Mouse (Mus musculus) right cerebral cortex, postnatal 25 days (tissue): ENCODE data around the gene Lmo7.

ENCODE experiments used
- DNase-seq: peaks from one replicate; pipeline ENCODE4 v3.0.0; 2022

Lmo7 gene

DNA sequence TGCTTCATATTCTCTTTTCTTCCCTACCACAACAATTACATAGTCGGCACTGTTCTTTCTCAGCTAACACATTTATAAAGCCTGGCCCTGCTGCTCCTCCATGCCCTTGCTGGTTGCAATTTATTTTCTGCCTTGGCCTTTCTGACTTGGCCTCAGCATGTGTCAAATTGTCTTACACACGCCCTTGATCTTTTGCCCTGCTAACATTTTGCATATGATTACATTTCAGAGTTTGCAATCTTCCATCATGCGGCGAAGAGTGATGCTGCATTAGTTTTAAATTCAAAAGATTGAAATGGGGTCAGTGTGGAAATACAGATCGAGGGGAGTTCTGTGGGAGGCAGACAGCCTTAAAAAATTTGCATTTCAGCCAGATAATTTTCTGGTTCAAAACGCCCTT, 234.6 kb downstream of the Lmo7 start:
- DNase-seq: no peak

DNA sequence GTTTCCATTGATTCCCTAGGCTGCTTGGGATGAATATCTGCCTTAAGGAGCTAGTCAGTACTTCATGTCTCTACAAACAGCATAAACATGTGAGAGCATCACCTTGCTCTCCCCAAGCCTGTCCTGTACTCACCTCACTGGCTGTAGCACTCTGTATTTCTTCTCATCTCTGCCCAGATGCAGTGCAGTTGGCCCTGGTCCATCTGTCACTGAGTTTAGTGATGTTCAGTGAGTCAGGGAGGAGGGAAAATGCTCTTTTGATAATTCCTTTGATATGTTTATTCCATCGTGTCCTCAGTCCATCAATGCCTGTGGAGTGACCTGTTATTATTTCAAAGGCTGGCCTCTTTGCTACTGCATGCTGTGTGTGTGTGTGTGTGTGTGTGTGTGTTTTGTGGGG, 235.2 kb downstream of the Lmo7 start:
- no peak for DNase-seq

DNA sequence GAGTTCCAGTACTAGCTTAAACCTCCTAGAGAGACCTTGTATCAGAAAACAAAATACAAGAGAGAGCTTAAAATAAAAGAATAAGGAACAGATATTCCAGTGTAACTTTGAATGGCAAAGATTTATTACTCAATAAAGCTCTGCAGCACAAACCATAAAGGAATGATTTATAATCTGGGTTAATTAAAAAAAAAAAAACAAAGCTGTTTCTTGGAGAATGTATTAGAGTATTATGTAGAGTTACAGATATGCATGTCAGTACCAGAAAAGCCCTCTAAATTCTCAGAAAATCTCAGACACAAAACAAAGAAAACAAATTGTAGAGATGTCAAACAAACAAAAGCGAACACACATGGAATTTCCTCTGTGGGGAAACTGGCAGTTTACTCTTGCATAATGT, 243.0 kb downstream of the Lmo7 start:
- no peak for DNase-seq

DNA sequence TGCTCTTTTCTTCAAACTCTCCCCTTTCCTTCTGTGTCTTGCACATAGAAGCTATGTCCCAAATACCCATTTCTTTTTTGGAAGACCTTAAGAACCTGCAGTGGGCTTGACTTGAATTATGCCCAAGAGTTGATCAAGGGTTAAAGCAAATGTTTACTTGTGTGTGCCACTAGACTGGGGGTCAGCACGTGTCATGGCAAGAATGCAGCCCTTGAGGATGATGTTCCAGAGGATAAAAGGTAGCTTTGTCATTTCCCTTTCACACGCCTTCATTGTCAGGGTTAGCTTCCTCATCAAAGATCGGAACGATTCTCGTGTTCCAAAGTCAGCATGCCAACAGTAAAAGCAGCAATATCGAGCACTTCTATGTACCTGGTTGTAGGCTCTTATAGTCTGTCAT, 243.4 kb downstream of the Lmo7 start:
- DNase-seq: no peak

DNA sequence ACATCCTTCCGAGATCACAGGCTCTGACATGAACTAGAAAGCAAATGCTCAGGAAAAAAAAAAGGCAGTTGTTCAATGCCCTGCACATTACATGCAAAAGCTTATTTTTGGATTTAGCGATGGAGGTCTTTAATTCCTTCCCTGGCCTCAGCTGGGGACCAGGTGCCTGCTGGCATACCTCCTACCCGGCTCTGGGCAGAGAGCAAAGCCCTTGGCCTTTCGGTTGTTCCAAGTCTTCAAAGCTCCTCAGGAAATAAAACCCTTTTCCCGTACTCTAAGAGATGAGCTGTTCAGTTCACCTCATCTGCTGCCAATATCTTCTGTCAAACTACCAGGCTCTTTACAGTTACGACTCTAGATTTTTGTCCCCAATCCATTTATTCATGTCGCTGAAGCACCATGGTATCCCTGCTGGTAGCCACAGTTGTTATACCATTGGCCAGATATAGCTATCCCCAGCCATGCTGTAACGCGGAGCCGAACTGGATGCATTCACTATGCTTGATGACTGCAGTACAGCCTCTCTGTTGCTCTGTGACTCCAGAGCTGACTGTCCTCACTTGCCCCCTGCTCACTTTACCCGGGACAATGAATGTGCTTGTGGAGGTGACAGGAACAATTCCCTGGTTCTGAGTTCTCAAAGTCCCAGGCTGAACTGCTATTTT, 246.4 kb downstream of the Lmo7 start:
- DNase-seq: no peak
